Mouse (Mus musculus) limb, embryonic 11.5 days (tissue): Measurements from ENCODE around the gene Map2k4. TPM values are rescaled to one million over a fixed set of nuclear protein-coding genes. Genes with fewer than 3 reads are reported as not detected.

Source experiments
- microRNA counts: library from miRNA; unstranded; fragments of <30 nt; microRNA quantifications from one replicate; lab custom pipeline; 2016
- microRNA-seq: library from miRNA; unstranded; fragments of <30 nt; microRNA quantifications from one replicate; pipeline ENCODE4, GENCODE M21; 2016
- polyA plus RNA-seq: library from polyadenylated mRNA; unstranded; fragments of >200 nt; fragmentation: Nextera tagmentation; extraction: Ambion mirVana; gene quantifications from 2 replicates; pipeline ENCODE4 v1.2.1, GENCODE M21; 2014

Gene Map2k4
- polyA plus RNA-seq, 1 experiment from 2014 or later, result 86.6 TPM

MicroRNAs within 50 kb of the gene (microRNA counts, 519-probe panel; counts per million panel counts)
- not detected for microRNA mmu-miR-744 (lab: Ali Mortazavi, UCI)

Small RNA genes lying within 50 kb of the gene (microRNA-seq; reads per million reads assigned to microRNA genes)
- 11,208 reads per million, percentile 95 among the genes with 10 or more reads in this experiment for gene Mir744

Other genes with a start within 250 kb of the Map2k4 start
- gene Zkscan6, start 18.9 kb upstream of the Map2k4 start, polyA plus RNA-seq, result 9.7 and 10.1 TPM in 2 replicates